Mouse (Mus musculus) liver, adult 2 months (tissue): ENCODE results near the gene Rab11a. TPM values are rescaled to one million over a fixed set of nuclear protein-coding genes. Genes with fewer than 3 reads are reported as not detected.

Experiments used
- DNase-seq: peaks from one replicate; pipeline ENCODE4 v3.0.0-alpha.2; 2011; ENCODE audit warnings: low read depth, low spot score; ENCODE audit errors: extremely low read depth
- H3K27ac ChIP-seq: fragments of 200-500 bp; replicated peaks from 2 replicates; pipeline ENCODE4 v1.5.1; 2012; ENCODE audit warnings: low read depth, mild to moderate bottlenecking, control low read depth, inconsistent platforms, low read length; ENCODE audit not compliant: insufficient read depth
- H3K27me3 ChIP-seq: fragments of 200-500 bp; 2 replicates; pipeline ENCODE4 v1.6.1; 2012; ENCODE audit warnings: mild to moderate bottlenecking, moderate library complexity, low read length, inconsistent platforms; ENCODE audit not compliant: control insufficient read depth, insufficient read depth
- H3K36me3 ChIP-seq: fragments of 200-500 bp; 2 replicates; pipeline ENCODE4 v1.6.1; 2012; ENCODE audit warnings: low read length, inconsistent platforms; ENCODE audit not compliant: control insufficient read depth, insufficient read depth
- H3K4me1 ChIP-seq: fragments of 200-500 bp; 2 replicates; pipeline ENCODE4 v1.6.1; 2011; ENCODE audit warnings: low read length; ENCODE audit not compliant: control insufficient read depth, insufficient read depth
- H3K4me3 ChIP-seq: fragments of 200-500 bp; 2 replicates; pipeline ENCODE4 v1.5.1; 2011; ENCODE audit warnings: low read depth, mild to moderate bottlenecking, control low read depth, low read length, moderate library complexity; ENCODE audit not compliant: insufficient read depth
- H3K79me2 ChIP-seq: fragments of 200-500 bp; 2 replicates; pipeline ENCODE4 v1.6.1; 2012; ENCODE audit warnings: inconsistent platforms, mild to moderate bottlenecking, low read length, moderate library complexity; ENCODE audit not compliant: control insufficient read depth, insufficient read depth
- H3K9ac ChIP-seq: fragments of 200-500 bp; 2 replicates; pipeline ENCODE4 v1.6.1; 2012; ENCODE audit warnings: low read depth, mild to moderate bottlenecking, control low read depth, inconsistent platforms, low read length
- CTCF ChIP-seq: fragments of 200-500 bp; IDR thresholded peaks from 2 replicates; pipeline ENCODE4 v1.5.1; 2011; ENCODE audit warnings: low read depth, low read length, control low read depth
- POLR2A ChIP-seq: fragments of 200-500 bp; IDR thresholded peaks from 2 replicates; pipeline ENCODE4 v1.6.1; 2011; ENCODE audit warnings: low read length, control low read depth; ENCODE audit not compliant: insufficient read depth; ENCODE audit errors: extremely low read depth
- WGBS: fragments of 180-500 bp; shearing (Covaris S2); methylation state at CpG from one replicate; pipeline ENCODE4 v1.1.7; 2018; 5-methylcytosine and 5-hydroxymethylcytosine counted together
- polyA plus RNA-seq: library from polyadenylated mRNA; depleted of rRNA; stranded (reverse); fragments of >200 nt; gene quantifications from 2 replicates; pipeline ENCODE4 v1.2.3, GENCODE M21; 2012
- total RNA-seq: library from RNA; depleted of rRNA; stranded (reverse); fragments of >200 nt; gene quantifications from 2 replicates; pipeline ENCODE4 v1.2.3, GENCODE M21; 2014

The Rab11a gene
- total and polyA plus RNA-seq, 2 experiments = 57.7 to 81.2 TPM

DNA sequence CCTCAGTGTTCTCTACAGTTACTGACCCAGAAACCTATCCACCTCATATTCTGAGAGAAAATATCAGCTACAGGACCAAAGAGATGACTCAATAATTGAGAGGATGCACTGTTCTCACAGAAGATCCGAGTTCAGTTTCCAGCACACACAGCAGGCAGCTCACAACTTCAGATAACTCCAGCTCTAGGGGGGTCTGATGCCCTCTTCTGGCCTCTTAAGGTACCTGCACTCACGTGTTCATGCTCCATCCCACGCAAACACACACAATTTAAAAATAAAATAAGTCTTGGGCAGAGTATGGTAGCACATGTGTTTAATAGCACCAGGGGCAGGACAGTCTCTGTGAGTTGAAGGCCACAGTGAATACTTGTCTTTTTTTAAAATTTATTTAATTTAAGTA lies 28.6 kb upstream of the Rab11a start:
- no peaks in the 10 kb centered on the region for H3K79me2 ChIP-seq
- no peaks in the 10 kb centered on the region for H3K27me3 ChIP-seq
- no peak overlapping the region for H3K9ac ChIP-seq
- WGBS = 95% methylated on average over 3 of the region's 3 CpGs
- no peak overlapping the region for H3K27ac ChIP-seq
- H3K4me3 ChIP-seq = no peak overlapping the region
- TF ChIP-seq CTCF (no peak), POLR2A (no peak)
- H3K36me3 ChIP-seq = no peaks in the 10 kb centered on the region
- no peak for DNase-seq
- peaks cover 1% of the 10 kb centered on the region; the same call in 1 of the 2 replicates for H3K4me1 ChIP-seq

DNA sequence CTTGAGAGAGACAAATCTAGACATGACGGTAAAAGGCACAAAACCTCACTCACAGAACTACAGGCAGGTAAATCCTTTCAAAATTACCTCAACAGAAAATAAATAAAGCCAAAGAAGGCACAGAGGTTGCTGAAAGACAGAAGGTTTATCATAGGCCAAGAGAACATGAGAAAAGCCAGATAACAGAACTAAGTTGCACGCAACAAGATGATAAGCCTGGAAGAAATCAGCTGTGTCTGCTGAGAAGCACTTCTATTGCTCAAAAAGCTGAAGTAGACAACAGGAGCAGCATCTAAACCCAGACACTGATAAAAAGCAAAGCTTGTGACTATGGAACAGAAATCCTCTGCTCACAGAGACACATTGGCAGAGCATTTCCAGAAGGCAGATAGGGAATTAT lies 27.3 kb upstream of the Rab11a start:
- no peak for DNase-seq
- 92% methylated on average over 2 of the region's 2 CpGs for WGBS
- H3K27me3 ChIP-seq = no peaks in the 10 kb centered on the region
- H3K9ac ChIP-seq = no peak overlapping the region
- TF ChIP-seq CTCF = no peak
- no peak for TF ChIP-seq POLR2A
- no peak overlapping the region for H3K27ac ChIP-seq
- H3K36me3 ChIP-seq = no peaks in the 10 kb centered on the region
- no peaks in the 10 kb centered on the region for H3K4me1 ChIP-seq
- no peaks in the 10 kb centered on the region for H3K79me2 ChIP-seq
- H3K4me3 ChIP-seq = no peak overlapping the region

DNA sequence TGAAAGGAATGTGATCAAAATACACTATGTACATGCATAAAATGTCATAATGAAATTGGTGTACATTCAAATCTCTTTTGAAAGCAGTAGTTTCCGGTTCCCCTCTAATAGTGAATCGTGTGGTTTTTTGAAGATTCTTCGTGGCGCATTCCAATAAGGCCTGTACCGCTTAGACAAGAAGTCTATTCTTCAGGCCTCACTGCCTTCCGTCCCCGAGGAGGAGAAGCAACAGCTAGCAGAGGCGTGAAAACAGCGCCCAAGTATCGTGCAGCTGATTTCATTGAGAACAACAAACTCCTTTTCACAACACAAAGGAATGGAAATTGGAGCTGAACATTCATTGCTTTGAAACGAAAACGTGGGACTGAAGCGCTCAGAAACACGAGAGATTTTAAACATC lies 20.5 kb upstream of the Rab11a start:
- WGBS = 92% methylated on average over 14 of the region's 14 CpGs
- no peak for TF ChIP-seq CTCF
- TF ChIP-seq POLR2A = no peak
- H3K27me3 ChIP-seq = no peaks in the 10 kb centered on the region
- no peak overlapping the region for H3K27ac ChIP-seq
- H3K79me2 ChIP-seq = no peaks in the 10 kb centered on the region
- no peak overlapping the region for H3K9ac ChIP-seq
- no peaks in the 10 kb centered on the region for H3K4me1 ChIP-seq
- H3K4me3 ChIP-seq = no peak overlapping the region
- DNase-seq = no peak
- no peaks in the 10 kb centered on the region for H3K36me3 ChIP-seq

DNA sequence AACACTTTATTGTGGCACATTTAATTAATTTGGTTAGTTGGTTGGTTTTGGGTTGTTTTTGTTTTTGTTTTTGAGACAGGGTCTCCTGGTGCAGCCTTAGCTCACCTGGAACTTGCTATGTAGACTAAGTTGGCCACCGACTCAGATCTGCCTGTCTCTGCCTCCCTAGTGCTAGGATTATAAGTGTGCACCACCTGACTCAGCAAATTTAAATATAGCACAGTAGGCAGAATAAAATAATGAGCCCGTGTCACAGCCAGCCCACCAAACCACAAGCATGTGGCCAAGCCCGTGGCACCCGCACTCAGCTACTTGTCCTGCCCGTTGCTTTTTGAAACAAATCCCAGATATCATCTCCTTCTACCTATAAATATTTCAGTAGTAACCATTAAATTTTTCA lies 15.0 kb upstream of the Rab11a start:
- no peak overlapping the region for H3K9ac ChIP-seq
- 92% methylated on average over 5 of the region's 5 CpGs for WGBS
- H3K27me3 ChIP-seq = no peaks in the 10 kb centered on the region
- H3K4me1 ChIP-seq = no peaks in the 10 kb centered on the region
- H3K27ac ChIP-seq = no peak overlapping the region
- no peak for DNase-seq
- TF ChIP-seq POLR2A = no peak
- no peaks in the 10 kb centered on the region for H3K79me2 ChIP-seq
- H3K4me3 ChIP-seq = no peak overlapping the region
- H3K36me3 ChIP-seq = no peaks in the 10 kb centered on the region

DNA sequence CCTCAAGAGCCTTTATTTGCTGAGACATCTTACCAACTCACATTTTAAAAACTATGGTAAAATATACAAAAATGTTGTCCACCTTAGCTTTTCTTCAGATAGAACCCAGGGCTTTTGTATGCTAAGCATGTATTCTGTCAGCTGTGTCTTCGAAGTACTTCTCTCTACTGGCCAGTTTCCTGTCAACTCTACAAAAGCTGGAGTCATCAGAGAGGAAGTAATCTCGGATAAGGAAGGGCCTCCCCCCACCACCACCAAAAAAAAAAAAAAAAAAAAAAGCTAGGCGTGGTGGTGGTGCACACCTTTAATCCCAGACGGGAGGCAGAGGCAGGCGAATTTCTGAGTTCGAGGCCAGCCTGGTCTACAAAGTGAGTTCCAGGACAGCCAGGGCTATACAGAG lies 11.8 kb upstream of the Rab11a start:
- DNase-seq = no peak
- no peaks in the 10 kb centered on the region for H3K36me3 ChIP-seq
- TF ChIP-seq POLR2A (no peak), CTCF (no peak)
- H3K79me2 ChIP-seq = no peaks in the 10 kb centered on the region
- no peaks in the 10 kb centered on the region for H3K4me1 ChIP-seq
- H3K4me3 ChIP-seq = no peak overlapping the region
- WGBS = 80% methylated on average over 6 of the region's 6 CpGs
- no peak overlapping the region for H3K27ac ChIP-seq
- H3K27me3 ChIP-seq = no peaks in the 10 kb centered on the region
- no peak overlapping the region for H3K9ac ChIP-seq

DNA sequence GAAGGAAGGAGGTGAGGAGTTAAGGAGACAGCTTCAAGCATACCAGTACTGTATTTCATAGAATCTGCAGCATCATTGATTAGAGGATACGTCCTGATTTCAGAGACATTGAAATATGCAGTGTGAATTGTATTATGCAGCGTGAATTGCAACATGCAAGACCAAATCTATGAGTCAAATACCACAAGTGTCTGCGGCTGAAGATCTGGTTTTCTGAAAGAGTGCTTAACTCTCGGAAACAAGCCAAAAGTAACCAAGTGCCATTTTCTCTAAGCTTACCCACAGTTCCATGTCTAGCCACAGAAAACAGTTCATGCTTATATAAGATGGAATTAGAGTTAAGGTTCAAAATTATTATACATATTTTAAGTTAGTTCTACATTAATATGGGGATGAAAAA lies 10.2 kb upstream of the Rab11a start:
- TF ChIP-seq CTCF = no peak
- TF ChIP-seq POLR2A = no peak
- 83% methylated on average over 4 of the region's 4 CpGs for WGBS
- H3K27ac ChIP-seq = no peak overlapping the region
- H3K79me2 ChIP-seq = no peaks in the 10 kb centered on the region
- H3K4me1 ChIP-seq = no peaks in the 10 kb centered on the region
- H3K9ac ChIP-seq = no peak overlapping the region
- H3K27me3 ChIP-seq = no peaks in the 10 kb centered on the region
- no peaks in the 10 kb centered on the region for H3K36me3 ChIP-seq
- no peak overlapping the region for H3K4me3 ChIP-seq
- no peak for DNase-seq
